Mouse (Mus musculus) heart, embryonic 15.5 days (tissue): Measurements from ENCODE around the gene Map3k11. TPM values are rescaled to one million over a fixed set of nuclear protein-coding genes. Genes with fewer than 3 reads are reported as not detected.
A peak's percentile ranks its signal among the peaks of the same experiment; 100 is the strongest.

Experiments
- ATAC-seq: fragments of 200-750 bp; cut with Nextera tagmentation; replicated peaks from 2 replicates; pipeline ENCODE4 v1.8.0; 2017; ENCODE audit warnings: low read depth, moderate TSS enrichment; ENCODE audit not compliant: insufficient number of reproducible peaks, insufficient read depth, low FRiP score
- H3K27ac ChIP-seq: fragments of 300-500 bp; sonication (generic); 2 replicates; pipeline ENCODE4 v1.5.1; 2015; ENCODE audit warnings: mild to moderate bottlenecking, inconsistent platforms
- H3K27me3 ChIP-seq: fragments of 300-500 bp; sonication (generic); 2 replicates; pipeline ENCODE4 v1.6.1; 2015; ENCODE audit warnings: inconsistent platforms
- H3K36me3 ChIP-seq: fragments of 300-500 bp; sonication (generic); 2 replicates; pipeline ENCODE4 v1.6.1; 2015; ENCODE audit warnings: mild to moderate bottlenecking, inconsistent platforms
- H3K4me1 ChIP-seq: fragments of 300-500 bp; sonication (generic); replicated peaks from 2 replicates; pipeline ENCODE4 v1.6.1; 2015; ENCODE audit warnings: inconsistent platforms
- H3K4me2 ChIP-seq: fragments of 300-500 bp; sonication (generic); 2 replicates; pipeline ENCODE4 v1.6.1; 2015; ENCODE audit warnings: inconsistent platforms, mild to moderate bottlenecking, moderate library complexity
- H3K4me3 ChIP-seq: fragments of 300-500 bp; sonication (generic); 2 replicates; pipeline ENCODE4 v1.5.1; 2015; ENCODE audit warnings: mild to moderate bottlenecking, inconsistent platforms
- H3K9ac ChIP-seq: fragments of 300-500 bp; sonication (generic); 2 replicates; pipeline ENCODE4 v1.6.1; 2015; ENCODE audit warnings: mild to moderate bottlenecking, inconsistent platforms
- H3K9me3 ChIP-seq: fragments of 300-500 bp; sonication (generic); replicated peaks from 2 replicates; pipeline ENCODE4 v1.6.1; 2016; ENCODE audit warnings: inconsistent platforms
- WGBS: fragments of 180-500 bp; shearing (Covaris S2); methylation state at CpG from one replicate; pipeline ENCODE4 v1.1.7; 2015; ENCODE audit warnings: mixed read lengths; 5-methylcytosine and 5-hydroxymethylcytosine counted together
- polyA plus RNA-seq: library from polyadenylated mRNA; unstranded; fragments of >200 nt; fragmentation: Nextera tagmentation; extraction: Ambion mirVana; gene quantifications from 2 replicates; pipeline ENCODE4 v1.2.1, GENCODE M21; 2015

Map3k11 gene
- polyA plus RNA-seq, 1 experiment from 2014 or later: 23.7 TPM

GRCm38 (mm10) chr19:5726961-5727578 lies 38.5 kb downstream of the Map3k11 start:
- Histone ChIP-seq H3K4me1 (peaks cover 78% of the 10 kb centered on the region), H3K36me3 (peaks cover 17% of the 10 kb centered on the region), H3K4me3 (peak overlapping the region; percentile 78), H3K9ac (peak overlapping the region; percentile 46; the same call in 1 of the 2 replicates), H3K27ac (peak overlapping the region; percentile 93), H3K27me3 (no peaks in the 10 kb centered on the region), H3K4me2 (peak overlapping the region; percentile 84), H3K9me3 (no peaks in the 10 kb centered on the region)
- 63% methylated on average over 15 of the region's 15 CpGs for WGBS
- no peak for ATAC-seq

GRCm38 (mm10) chr19:5727701-5728100 lies 39.2 kb downstream of the Map3k11 start:
- ATAC-seq: no peak
- no peaks in the 10 kb centered on the region for H3K9me3 ChIP-seq
- WGBS: 3% methylated on average over 14 of the region's 14 CpGs
- H3K36me3 ChIP-seq: peaks cover 12% of the 10 kb centered on the region
- no peaks in the 10 kb centered on the region for H3K27me3 ChIP-seq
- peak overlapping the region; percentile 84 for H3K4me2 ChIP-seq
- peaks cover 76% of the 10 kb centered on the region for H3K4me1 ChIP-seq
- peak overlapping the region; percentile 93 for H3K27ac ChIP-seq
- peak overlapping the region; percentile 78 for H3K4me3 ChIP-seq
- H3K9ac ChIP-seq: peak overlapping the region; percentile 94

DNA sequence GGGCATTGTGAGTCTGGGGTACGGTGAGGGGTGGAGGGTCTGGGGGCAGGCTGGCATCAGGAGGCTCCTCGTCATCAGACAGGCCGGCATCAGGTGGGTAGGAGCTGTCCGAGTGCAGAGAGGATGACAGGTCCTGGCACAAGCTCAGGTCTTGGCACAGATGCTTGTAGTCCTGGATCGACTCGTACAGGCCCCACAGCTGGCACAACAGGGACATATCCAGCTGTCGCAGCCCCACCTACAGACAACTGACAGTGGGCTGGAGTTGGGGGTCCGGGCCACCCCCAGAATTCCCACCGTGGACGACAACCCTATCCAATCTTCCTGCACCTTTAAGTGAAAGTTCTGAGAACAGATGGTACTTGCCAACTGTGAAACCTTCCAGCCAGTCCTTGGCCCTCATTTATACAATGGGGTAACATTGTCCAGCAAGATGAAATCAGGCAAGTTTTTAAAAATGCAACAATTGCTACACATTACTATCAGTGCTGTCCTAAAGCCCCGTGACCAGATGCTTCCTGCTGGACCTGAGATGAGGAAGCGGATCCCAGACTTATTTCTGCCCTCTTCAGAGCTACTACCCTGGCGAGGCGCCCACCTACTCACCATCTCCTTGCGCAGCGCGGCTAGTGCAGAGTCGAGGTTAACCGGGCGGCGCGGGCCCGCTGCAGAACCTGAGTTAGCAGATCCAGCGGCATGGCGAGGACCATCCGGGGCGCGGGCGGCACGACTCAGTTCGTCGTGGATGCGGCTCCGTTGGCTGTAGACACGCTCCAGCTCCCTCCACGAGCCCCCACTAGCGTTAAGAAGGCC lies 40.3 kb downstream of the Map3k11 start:
- H3K4me1 ChIP-seq: peaks cover 65% of the 10 kb centered on the region
- 9% methylated on average over 37 of the region's 37 CpGs for WGBS
- peak overlapping the region; percentile 93 for H3K27ac ChIP-seq
- H3K9ac ChIP-seq: peak overlapping the region; percentile 94
- peak overlapping the region; percentile 84 for H3K4me2 ChIP-seq
- H3K4me3 ChIP-seq: peak overlapping the region; percentile 78
- H3K36me3 ChIP-seq: peaks cover 5% of the 10 kb centered on the region; the same call in 1 of the 2 replicates
- ATAC-seq: peak; percentile 11; the same call in 1 of the 2 replicates
- no peaks in the 10 kb centered on the region for H3K27me3 ChIP-seq
- H3K9me3 ChIP-seq: no peaks in the 10 kb centered on the region

DNA sequence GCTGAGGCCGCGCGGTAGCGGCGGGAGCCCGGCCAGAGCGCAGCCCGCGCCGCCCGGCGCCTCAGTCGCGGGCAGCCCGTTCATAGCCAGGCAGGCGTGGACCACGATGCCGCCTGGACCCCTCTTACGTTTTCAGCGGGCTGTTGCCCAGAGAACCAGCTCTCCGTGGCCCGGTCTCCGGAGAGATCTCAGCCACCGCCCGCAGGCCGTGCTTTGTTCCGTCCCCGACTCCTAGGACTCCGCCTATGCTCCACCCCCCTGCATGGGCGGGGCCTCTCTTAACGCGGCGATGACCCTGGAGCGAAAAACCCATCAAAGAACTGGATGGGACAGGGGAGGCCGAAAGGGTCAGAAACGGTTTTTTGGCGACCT lies 40.9 kb downstream of the Map3k11 start, which contains the start of gene Fam89b:
Fam89b (minus strand) TSS at position 210 of the 372 bp plus-strand sequence.
- peak within 1 kb of the TSS; percentile 93 for H3K27ac ChIP-seq

GRCm38 (mm10) chr19:5730314-5731186 lies 42.0 kb downstream of the Map3k11 start:
- no peak for ATAC-seq
- peaks cover 49% of the 10 kb centered on the region for H3K4me1 ChIP-seq
- 71% methylated on average over 29 of the region's 29 CpGs for WGBS

More for the DNA sequence above, 40.9 kb downstream of the Map3k11 start, which contains the start of gene Fam89b:
- Histone ChIP-seq H3K36me3 (peaks cover 5% of the 10 kb centered on the region; the same call in 1 of the 2 replicates), H3K9ac (peak within 1 kb of the TSS; percentile 94), H3K4me1 (peaks cover 59% of the 10 kb centered on the region), H3K9me3 (no peaks in the 10 kb centered on the region), H3K4me2 (peak within 1 kb of the TSS; percentile 84), H3K4me3 (peak within 1 kb of the TSS; percentile 78), H3K27me3 (no peaks in the 10 kb centered on the region)
- peak; percentile 72 for ATAC-seq
- WGBS: under 1% methylated on average over 35 of the region's 37 CpGs

DNA sequence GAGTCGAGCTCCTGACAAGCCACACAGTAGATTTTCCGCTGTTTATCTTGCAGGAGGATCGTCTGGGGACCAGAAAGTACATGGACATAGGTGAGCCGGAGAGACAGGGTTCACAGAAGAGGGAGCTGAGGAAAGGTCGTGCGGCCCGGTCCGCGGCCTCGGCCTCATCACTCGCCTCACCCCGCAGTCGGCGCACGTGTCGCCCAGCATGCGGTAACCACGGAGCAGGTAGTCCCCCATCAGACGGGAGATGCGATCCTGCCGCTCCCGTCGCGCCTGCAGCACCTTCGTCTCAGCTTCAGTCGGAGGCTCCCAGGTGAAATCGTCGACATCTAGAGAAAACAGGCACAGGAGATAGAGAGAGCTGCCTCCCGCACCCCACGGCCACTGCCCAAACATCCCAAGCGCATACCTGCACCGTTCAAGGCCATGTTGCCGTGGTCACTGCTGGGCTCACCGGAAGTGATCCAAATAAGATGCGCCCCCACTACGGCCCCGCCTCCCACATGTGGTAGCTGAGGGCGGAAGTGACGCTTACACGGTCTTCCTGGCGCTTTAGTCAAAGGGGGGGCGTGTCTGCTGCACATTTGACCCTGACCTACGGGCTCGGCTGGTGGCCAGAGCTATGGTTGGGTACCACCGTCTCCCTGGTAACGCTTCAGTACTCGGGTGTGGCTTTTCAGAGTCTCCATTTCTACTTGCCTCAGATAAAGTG lies 42.9 kb downstream of the Map3k11 start:
- peak overlapping the region; percentile 72 for H3K9ac ChIP-seq
- H3K27me3 ChIP-seq: peaks cover 9% of the 10 kb centered on the region; the same call in 1 of the 2 replicates
- H3K4me3 ChIP-seq: peak overlapping the region; percentile 78
- whole genome bisulfite sequencing: under 1% methylated on average over 47 of the region's 47 CpGs
- peak; percentile 73 for ATAC-seq
- H3K4me2 ChIP-seq: peak overlapping the region; percentile 76
- H3K9me3 ChIP-seq: no peaks in the 10 kb centered on the region
- H3K36me3 ChIP-seq: peaks cover 5% of the 10 kb centered on the region; the same call in 1 of the 2 replicates
- H3K27ac ChIP-seq: peak overlapping the region; percentile 48; the same call in 1 of the 2 replicates
- H3K4me1 ChIP-seq: peaks cover 46% of the 10 kb centered on the region

More at GRCm38 (mm10) chr19:5730314-5731186, 42.0 kb downstream of the Map3k11 start:
- no peak overlapping the region for H3K27ac ChIP-seq
- H3K36me3 ChIP-seq: peaks cover 5% of the 10 kb centered on the region; the same call in 1 of the 2 replicates
- H3K4me3 ChIP-seq: peak overlapping the region; percentile 78
- H3K4me2 ChIP-seq: peak overlapping the region; percentile 76
- peaks cover 1% of the 10 kb centered on the region; the same call in 1 of the 2 replicates for H3K27me3 ChIP-seq
- peak overlapping the region; percentile 72 for H3K9ac ChIP-seq
- no peaks in the 10 kb centered on the region for H3K9me3 ChIP-seq

- H3K9me3 ChIP-seq: no peaks in the 10 kb centered on the region
- no peak overlapping the region for H3K27ac ChIP-seq
- no peak overlapping the region for H3K4me3 ChIP-seq
- H3K27me3 ChIP-seq: peaks cover 18% of the 10 kb centered on the region; the same call in 1 of the 2 replicates
- no peak overlapping the region for H3K4me2 ChIP-seq
- H3K36me3 ChIP-seq: peaks cover 5% of the 10 kb centered on the region; the same call in 1 of the 2 replicates
- no peak for ATAC-seq
- 74% methylated on average over 9 of the region's 9 CpGs for WGBS
- H3K9ac ChIP-seq: no peak overlapping the region
- peaks cover 25% of the 10 kb centered on the region for H3K4me1 ChIP-seq
Measured at GRCm38 (mm10) chr19:5734325-5734724, 45.8 kb downstream of the Map3k11 start.

- no peak for ATAC-seq
- WGBS: 55% methylated on average over 2 of the region's 2 CpGs
- Histone ChIP-seq H3K4me2 (no peak overlapping the region), H3K4me1 (peaks cover 45% of the 10 kb centered on the region), H3K9me3 (no peaks in the 10 kb centered on the region), H3K27ac (peak overlapping the region; percentile 94; the same call in 1 of the 2 replicates), H3K27me3 (peaks cover 25% of the 10 kb centered on the region), H3K36me3 (no peaks in the 10 kb centered on the region), H3K9ac (no peak overlapping the region), H3K4me3 (no peak overlapping the region)
Measured at GRCm38 (mm10) chr19:5739446-5739845, 50.9 kb downstream of the Map3k11 start.

GRCm38 (mm10) chr19:5740320-5741317 lies 52.1 kb downstream of the Map3k11 start, which contains the start of gene Ltbp3:
TSS of gene Ltbp3 (plus strand) at chr19:5740904.
- peak within 1 kb of the TSS; percentile 96 for H3K4me2 ChIP-seq
- peaks cover 34% of the 10 kb centered on the region for H3K27me3 ChIP-seq
- ATAC-seq: peak; percentile 79
- H3K9me3 ChIP-seq: no peaks in the 10 kb centered on the region
- peak within 1 kb of the TSS; percentile 94 for H3K27ac ChIP-seq
- peaks cover 56% of the 10 kb centered on the region for H3K4me1 ChIP-seq
- 31% methylated on average over 14 of the region's 14 CpGs for WGBS
- no peaks in the 10 kb centered on the region for H3K36me3 ChIP-seq
- H3K9ac ChIP-seq: peak within 1 kb of the TSS; percentile 90
- H3K4me3 ChIP-seq: peak within 1 kb of the TSS; percentile 68
